Mouse (Mus musculus) retina, embryonic 14.5 days (tissue): ENCODE measurements around the gene Pear1.

Source experiments
- DNase-seq: peaks from one replicate; pipeline ENCODE4 v3.0.0-alpha.2; 2015; ENCODE audit warnings: low spot score

Gene Pear1

GRCm38 (mm10) chr3:87728696-87729095 is 95.4 kb downstream of the Pear1 start:
- DNase-seq: no peak

- no peak for DNase-seq
Observed at GRCm38 (mm10) chr3:87726191-87726590, 97.9 kb downstream of the Pear1 start.

GRCm38 (mm10) chr3:87725396-87726160 is 98.5 kb downstream of the Pear1 start:
- no peak for DNase-seq

GRCm38 (mm10) chr3:87724556-87724955 is 99.5 kb downstream of the Pear1 start:
- no peak for DNase-seq

GRCm38 (mm10) chr3:87718525-87718924 is 105.6 kb downstream of the Pear1 start:
- DNase-seq: no peak
